Mouse (Mus musculus) small intestine, adult 2 months (tissue): ENCODE results near the gene H2afy2. TPM values are rescaled to one million over a fixed set of nuclear protein-coding genes. Genes with fewer than 3 reads are reported as not detected.

Experiments
- H3K27ac ChIP-seq: fragments of 200-500 bp; 2 replicates; pipeline ENCODE4 v1.5.1; 2012; ENCODE audit warnings: low read depth, low read length, control low read depth, inconsistent platforms; ENCODE audit not compliant: insufficient read depth
- H3K27me3 ChIP-seq: fragments of 200-500 bp; 2 replicates; pipeline ENCODE4 v1.6.1; 2012; ENCODE audit warnings: mild to moderate bottlenecking, moderate library complexity, low read length, inconsistent platforms; ENCODE audit not compliant: control insufficient read depth, insufficient read depth
- H3K36me3 ChIP-seq: fragments of 200-500 bp; 2 replicates; pipeline ENCODE4 v1.6.1; 2012; ENCODE audit warnings: mild to moderate bottlenecking, low read length, control low read depth, inconsistent platforms; ENCODE audit not compliant: control insufficient read depth, insufficient read depth
- H3K4me1 ChIP-seq: fragments of 200-500 bp; 2 replicates; pipeline ENCODE4 v1.6.1; 2012; ENCODE audit warnings: low read length, inconsistent platforms, mixed read lengths; ENCODE audit not compliant: control insufficient read depth, insufficient read depth, insufficient read length
- H3K4me3 ChIP-seq: fragments of 200-500 bp; 2 replicates; pipeline ENCODE4 v1.5.1; 2012; ENCODE audit warnings: low read depth, mild to moderate bottlenecking, control low read depth, inconsistent platforms, low read length, moderate library complexity
- CTCF ChIP-seq: fragments of 200-500 bp; IDR thresholded peaks from 2 replicates; pipeline ENCODE4 v1.5.1; 2012; ENCODE audit warnings: low read depth, mild to moderate bottlenecking, control low read depth, inconsistent platforms, low read length, moderate library complexity, mixed read lengths; ENCODE audit not compliant: insufficient replicate concordance, insufficient read length; ENCODE audit errors: extremely low read depth
- POLR2A ChIP-seq: fragments of 200-500 bp; IDR thresholded peaks from 2 replicates; pipeline ENCODE4 v1.6.1; 2012; ENCODE audit warnings: low read depth, mild to moderate bottlenecking, control low read depth, inconsistent platforms, low read length, moderate library complexity
- WGBS: fragments of 180-500 bp; shearing (Covaris S2); methylation state at CpG from one replicate; pipeline ENCODE4 v1.1.7; 2018; 5-methylcytosine and 5-hydroxymethylcytosine counted together
- polyA plus RNA-seq: library from polyadenylated mRNA; depleted of rRNA; stranded (reverse); fragments of >200 nt; gene quantifications from 2 replicates; pipeline ENCODE4 v1.2.3, GENCODE M21; 2012

Gene H2afy2
- polyA plus RNA-seq, 1 experiment, result 1.6 TPM

GRCm38 (mm10) chr10:61723271-61723670, 60.7 kb downstream of the H2afy2 start:
- Histone ChIP-seq H3K27me3 (no peaks in the 10 kb centered on the region), H3K36me3 (peaks cover 5% of the 10 kb centered on the region; the same call in 1 of the 2 replicates), H3K4me1 (peaks cover 5% of the 10 kb centered on the region), H3K27ac (no peak overlapping the region), H3K4me3 (no peak overlapping the region)
- WGBS, result 79% methylated on average over 6 of the region's 6 CpGs
- TF ChIP-seq CTCF (no peak), POLR2A (no peak)

GRCm38 (mm10) chr10:61722215-61722614, 61.7 kb downstream of the H2afy2 start:
- Histone ChIP-seq H3K4me3 (peak overlapping the region; percentile 41; the same call in 1 of the 2 replicates), H3K27ac (no peak overlapping the region), H3K36me3 (peaks cover 2% of the 10 kb centered on the region; the same call in 1 of the 2 replicates), H3K27me3 (no peaks in the 10 kb centered on the region), H3K4me1 (peaks cover 5% of the 10 kb centered on the region)
- 32% methylated on average over 3 of the region's 3 CpGs for WGBS
- TF ChIP-seq POLR2A (no peak), CTCF (no peak)

- H3K4me3 ChIP-seq, result no peak overlapping the region
- H3K27ac ChIP-seq, result no peak overlapping the region
- TF ChIP-seq CTCF, result no peak
- no peak for TF ChIP-seq POLR2A
- 90% methylated on average over 7 of the region's 7 CpGs for WGBS
- H3K27me3 ChIP-seq, result no peaks in the 10 kb centered on the region
- H3K36me3 ChIP-seq, result no peaks in the 10 kb centered on the region
- peaks cover 6% of the 10 kb centered on the region for H3K4me1 ChIP-seq
These were observed 63.6 kb downstream of the H2afy2 start for GRCm38 (mm10) chr10:61720331-61720730.

- H3K27ac ChIP-seq, result no peak overlapping the region
- TF ChIP-seq CTCF (no peak), POLR2A (no peak)
- no peak overlapping the region for H3K4me3 ChIP-seq
- peaks cover 14% of the 10 kb centered on the region for H3K4me1 ChIP-seq
- WGBS, result 91% methylated on average over 12 of the region's 12 CpGs
- no peaks in the 10 kb centered on the region for H3K27me3 ChIP-seq
- H3K36me3 ChIP-seq, result no peaks in the 10 kb centered on the region
These were observed 66.3 kb downstream of the H2afy2 start for GRCm38 (mm10) chr10:61717406-61718296.

GRCm38 (mm10) chr10:61715996-61716864, 67.7 kb downstream of the H2afy2 start:
- TF ChIP-seq CTCF, result no peak
- no peak for TF ChIP-seq POLR2A
- no peaks in the 10 kb centered on the region for H3K36me3 ChIP-seq
- 0 out of 2 replicates have a peak overlapping the region, but pooled peaks have one; percentile 85 for H3K4me3 ChIP-seq
- no peak overlapping the region for H3K27ac ChIP-seq
- WGBS, result 78% methylated on average over 7 of the region's 7 CpGs
- peaks cover 10% of the 10 kb centered on the region for H3K4me1 ChIP-seq
- no peaks in the 10 kb centered on the region for H3K27me3 ChIP-seq

- H3K27ac ChIP-seq, result no peak overlapping the region
- H3K4me1 ChIP-seq, result peaks cover 10% of the 10 kb centered on the region
- H3K36me3 ChIP-seq, result no peaks in the 10 kb centered on the region
- 3% methylated on average over 11 of the region's 11 CpGs for WGBS
- peak overlapping the region; percentile 85 for H3K4me3 ChIP-seq
- no peak for TF ChIP-seq CTCF
- TF ChIP-seq POLR2A, result no peak
- H3K27me3 ChIP-seq, result no peaks in the 10 kb centered on the region
These were observed 68.5 kb downstream of the H2afy2 start for GRCm38 (mm10) chr10:61715462-61715837.

GRCm38 (mm10) chr10:61714771-61715461, 69.0 kb downstream of the H2afy2 start, which contains the start of gene Aifm2:
TSS of gene Aifm2 (plus strand) at chr10:61715263.
- no peaks in the 10 kb centered on the region for H3K27me3 ChIP-seq
- H3K36me3 ChIP-seq, result no peaks in the 10 kb centered on the region
- H3K4me1 ChIP-seq, result peaks cover 10% of the 10 kb centered on the region
- H3K27ac ChIP-seq, result peak within 1 kb of the TSS; percentile 39
- peak within 1 kb of the TSS; percentile 85 for H3K4me3 ChIP-seq
- TF ChIP-seq POLR2A (no peak), CTCF (no peak)
- WGBS, result 7% methylated on average over 34 of the region's 36 CpGs
